Mouse (Mus musculus): ENCODE measurements around the gene Fgf3. TPM values are rescaled to one million over a fixed set of nuclear protein-coding genes. Genes with fewer than 3 reads are reported as not detected.

Gene Fgf3
- polyA plus RNA-seq, 1 experiment = 0.65 TPM

GRCm38 (mm10) chr7:144857158-144857557, 19.3 kb downstream of the Fgf3 start:
- no peak for TF ChIP-seq POLR2A (IDR thresholded peaks at IDR 0.05; ENCODE audit: extremely low read depth, insufficient read depth, low read length)
- no peak for TF ChIP-seq CTCF (IDR thresholded peaks at IDR 0.05; ENCODE audit: extremely low read depth, insufficient read depth, low read length)
- H3K4me1 ChIP-seq (ENCODE audit: control insufficient read depth, insufficient read depth, low read length) = no peaks in the 10 kb centered on the region
- no peak overlapping the region for H3K27ac ChIP-seq (ENCODE audit: insufficient read depth, low read length)
- H3K4me3 ChIP-seq (ENCODE audit: insufficient read depth, low read length) = no peak overlapping the region

- no peaks in the 10 kb centered on the region for H3K4me1 ChIP-seq (ENCODE audit: control insufficient read depth, insufficient read depth, low read length)
- no peak overlapping the region for H3K4me3 ChIP-seq (ENCODE audit: insufficient read depth, low read length)
- TF ChIP-seq POLR2A (IDR thresholded peaks at IDR 0.05; ENCODE audit: extremely low read depth, insufficient read depth, low read length) (no peak), CTCF (IDR thresholded peaks at IDR 0.05; ENCODE audit: extremely low read depth, insufficient read depth, low read length) (no peak)
- no peak overlapping the region for H3K27ac ChIP-seq (ENCODE audit: insufficient read depth, low read length)
Measured at GRCm38 (mm10) chr7:144857826-144858342, 20.0 kb downstream of the Fgf3 start.

GRCm38 (mm10) chr7:144858702-144859101, 20.8 kb downstream of the Fgf3 start:
- Histone ChIP-seq H3K27ac (ENCODE audit: insufficient read depth, low read length) (no peak overlapping the region), H3K4me1 (ENCODE audit: control insufficient read depth, insufficient read depth, low read length) (no peaks in the 10 kb centered on the region), H3K4me3 (ENCODE audit: insufficient read depth, low read length) (no peak overlapping the region)
- TF ChIP-seq CTCF (IDR thresholded peaks at IDR 0.05; ENCODE audit: extremely low read depth, insufficient read depth, low read length) (no peak), POLR2A (IDR thresholded peaks at IDR 0.05; ENCODE audit: extremely low read depth, insufficient read depth, low read length) (no peak)

- Histone ChIP-seq H3K4me3 (ENCODE audit: insufficient read depth, low read length) (no peak overlapping the region), H3K27ac (ENCODE audit: insufficient read depth, low read length) (no peak overlapping the region), H3K4me1 (ENCODE audit: control insufficient read depth, insufficient read depth, low read length) (no peaks in the 10 kb centered on the region)
- no peak for TF ChIP-seq CTCF (IDR thresholded peaks at IDR 0.05; ENCODE audit: extremely low read depth, insufficient read depth, low read length)
- TF ChIP-seq POLR2A (IDR thresholded peaks at IDR 0.05; ENCODE audit: extremely low read depth, insufficient read depth, low read length) = no peak
Measured at GRCm38 (mm10) chr7:144861056-144861768, 23.3 kb downstream of the Fgf3 start.

- no peak for TF ChIP-seq CTCF (IDR thresholded peaks at IDR 0.05; ENCODE audit: extremely low read depth, insufficient read depth, low read length)
- no peak for TF ChIP-seq POLR2A (IDR thresholded peaks at IDR 0.05; ENCODE audit: extremely low read depth, insufficient read depth, low read length)
- Histone ChIP-seq H3K27ac (ENCODE audit: insufficient read depth, low read length) (no peak overlapping the region), H3K4me1 (ENCODE audit: control insufficient read depth, insufficient read depth, low read length) (no peaks in the 10 kb centered on the region), H3K4me3 (ENCODE audit: insufficient read depth, low read length) (no peak overlapping the region)
Measured at GRCm38 (mm10) chr7:144861769-144862070, 23.8 kb downstream of the Fgf3 start.

GRCm38 (mm10) chr7:144862126-144862525, 24.2 kb downstream of the Fgf3 start:
- TF ChIP-seq CTCF (IDR thresholded peaks at IDR 0.05; ENCODE audit: extremely low read depth, insufficient read depth, low read length) (no peak), POLR2A (IDR thresholded peaks at IDR 0.05; ENCODE audit: extremely low read depth, insufficient read depth, low read length) (no peak)
- H3K4me3 ChIP-seq (ENCODE audit: insufficient read depth, low read length) = no peak overlapping the region
- no peaks in the 10 kb centered on the region for H3K4me1 ChIP-seq (ENCODE audit: control insufficient read depth, insufficient read depth, low read length)

GRCm38 (mm10) chr7:144862712-144863111, 24.8 kb downstream of the Fgf3 start:
- Histone ChIP-seq H3K27ac (ENCODE audit: insufficient read depth, low read length) (no peak overlapping the region), H3K4me3 (ENCODE audit: insufficient read depth, low read length) (no peak overlapping the region), H3K4me1 (ENCODE audit: control insufficient read depth, insufficient read depth, low read length) (no peaks in the 10 kb centered on the region)
- no peak for TF ChIP-seq CTCF (IDR thresholded peaks at IDR 0.05; ENCODE audit: extremely low read depth, insufficient read depth, low read length)
- TF ChIP-seq POLR2A (IDR thresholded peaks at IDR 0.05; ENCODE audit: extremely low read depth, insufficient read depth, low read length) = no peak

More at GRCm38 (mm10) chr7:144862126-144862525, 24.2 kb downstream of the Fgf3 start:
- H3K27ac ChIP-seq (ENCODE audit: insufficient read depth, low read length) = no peak overlapping the region

GRCm38 (mm10) chr7:144863196-144863595, 25.3 kb downstream of the Fgf3 start:
- no peak for TF ChIP-seq POLR2A (IDR thresholded peaks at IDR 0.05; ENCODE audit: extremely low read depth, insufficient read depth, low read length)
- no peak for TF ChIP-seq CTCF (IDR thresholded peaks at IDR 0.05; ENCODE audit: extremely low read depth, insufficient read depth, low read length)
- Histone ChIP-seq H3K4me1 (ENCODE audit: control insufficient read depth, insufficient read depth, low read length) (no peaks in the 10 kb centered on the region), H3K27ac (ENCODE audit: insufficient read depth, low read length) (no peak overlapping the region), H3K4me3 (ENCODE audit: insufficient read depth, low read length) (no peak overlapping the region)

- Histone ChIP-seq H3K4me1 (ENCODE audit: control insufficient read depth, insufficient read depth, low read length) (no peaks in the 10 kb centered on the region), H3K4me3 (ENCODE audit: insufficient read depth, low read length) (no peak overlapping the region), H3K27ac (ENCODE audit: insufficient read depth, low read length) (no peak overlapping the region)
- TF ChIP-seq CTCF (IDR thresholded peaks at IDR 0.05; ENCODE audit: extremely low read depth, insufficient read depth, low read length) (no peak), POLR2A (IDR thresholded peaks at IDR 0.05; ENCODE audit: extremely low read depth, insufficient read depth, low read length) (no peak)
Measured at GRCm38 (mm10) chr7:144864160-144864670, 26.3 kb downstream of the Fgf3 start.

- no peaks in the 10 kb centered on the region for H3K4me1 ChIP-seq (ENCODE audit: control insufficient read depth, insufficient read depth, low read length)
- no peak overlapping the region for H3K4me3 ChIP-seq (ENCODE audit: insufficient read depth, low read length)
- TF ChIP-seq CTCF (IDR thresholded peaks at IDR 0.05; ENCODE audit: extremely low read depth, insufficient read depth, low read length) (no peak), POLR2A (IDR thresholded peaks at IDR 0.05; ENCODE audit: extremely low read depth, insufficient read depth, low read length) (no peak)
- H3K27ac ChIP-seq (ENCODE audit: insufficient read depth, low read length) = no peak overlapping the region
Measured at GRCm38 (mm10) chr7:144867161-144867560, 29.3 kb downstream of the Fgf3 start.
